Mouse (Mus musculus): ENCODE measurements around the gene S100pbp. TPM values are rescaled to one million over a fixed set of nuclear protein-coding genes. Genes with fewer than 3 reads are reported as not detected.
A peak's percentile ranks its signal among the peaks of the same experiment; 100 is the strongest.

Gene S100pbp
- polyA plus RNA-seq, 1 experiment from 2014 or later, result 24.3 TPM

- Histone ChIP-seq H3K9me3 (replicated peaks) (no peaks in the 10 kb centered on the region), H3K9ac (no peak overlapping the region), H3K4me2 (no peak overlapping the region), H3K27ac (no peak overlapping the region; the same call in 1 of the 2 replicates), H3K36me3 (peaks cover 12% of the 10 kb centered on the region), H3K4me1 (peaks cover 37% of the 10 kb centered on the region), H3K4me3 (replicated peaks) (no peak overlapping the region), H3K27me3 (no peaks in the 10 kb centered on the region)
- ATAC-seq (replicated peaks; ENCODE audit: low FRiP score), result no peak
- WGBS, result 52% methylated on average over 16 of the region's 16 CpGs
Measured at GRCm38 (mm10) chr4:129144401-129145367, 44.8 kb downstream of the S100pbp start.

GRCm38 (mm10) chr4:129143509-129143908 is 46.0 kb downstream of the S100pbp start:
- Histone ChIP-seq H3K27me3 (peaks cover under 1% of the 10 kb centered on the region; the same call in 1 of the 2 replicates), H3K27ac (no peak overlapping the region), H3K9me3 (replicated peaks) (no peaks in the 10 kb centered on the region), H3K9ac (no peak overlapping the region), H3K4me3 (replicated peaks) (no peak overlapping the region), H3K4me1 (peaks cover 38% of the 10 kb centered on the region), H3K36me3 (peaks cover under 1% of the 10 kb centered on the region; the same call in 1 of the 2 replicates), H3K4me2 (no peak overlapping the region)
- WGBS, result 84% methylated on average over 5 of the region's 5 CpGs
- no peak for ATAC-seq (replicated peaks; ENCODE audit: low FRiP score)

GRCm38 (mm10) chr4:129142439-129143045 is 47.0 kb downstream of the S100pbp start:
- Histone ChIP-seq H3K4me1 (peaks cover 35% of the 10 kb centered on the region), H3K27me3 (peaks cover 10% of the 10 kb centered on the region), H3K27ac (no peak overlapping the region), H3K9ac (no peak overlapping the region), H3K4me2 (no peak overlapping the region), H3K4me3 (replicated peaks) (no peak overlapping the region), H3K36me3 (no peaks in the 10 kb centered on the region; the same call in 1 of the 2 replicates), H3K9me3 (replicated peaks) (no peaks in the 10 kb centered on the region)
- no peak for ATAC-seq (replicated peaks; ENCODE audit: low FRiP score)
- 82% methylated on average over 11 of the region's 11 CpGs for WGBS

- Histone ChIP-seq H3K9ac (no peak overlapping the region), H3K27me3 (peaks cover 17% of the 10 kb centered on the region), H3K4me3 (replicated peaks) (no peak overlapping the region), H3K36me3 (no peaks in the 10 kb centered on the region; the same call in 1 of the 2 replicates), H3K4me1 (peaks cover 40% of the 10 kb centered on the region), H3K27ac (no peak overlapping the region), H3K9me3 (replicated peaks) (no peaks in the 10 kb centered on the region), H3K4me2 (no peak overlapping the region)
- ATAC-seq (replicated peaks; ENCODE audit: low FRiP score), result no peak
- 75% methylated on average over 17 of the region's 17 CpGs for WGBS
Measured at GRCm38 (mm10) chr4:129141560-129142438, 47.7 kb downstream of the S100pbp start.

- H3K9me3 ChIP-seq (replicated peaks), result no peaks in the 10 kb centered on the region
- no peak overlapping the region for H3K4me3 ChIP-seq (replicated peaks)
- no peak overlapping the region for H3K9ac ChIP-seq
- H3K27ac ChIP-seq, result no peak overlapping the region
- no peaks in the 10 kb centered on the region; the same call in 1 of the 2 replicates for H3K36me3 ChIP-seq
- WGBS, result 56% methylated on average over 4 of the region's 4 CpGs
- no peak overlapping the region for H3K4me2 ChIP-seq
- H3K4me1 ChIP-seq, result peaks cover 43% of the 10 kb centered on the region
- no peak for ATAC-seq (replicated peaks; ENCODE audit: low FRiP score)
- H3K27me3 ChIP-seq, result peaks cover 24% of the 10 kb centered on the region
Measured at GRCm38 (mm10) chr4:129140808-129141207, 48.7 kb downstream of the S100pbp start.

- Histone ChIP-seq H3K27me3 (peaks cover 31% of the 10 kb centered on the region), H3K4me3 (replicated peaks) (no peak overlapping the region), H3K9ac (no peak overlapping the region), H3K9me3 (replicated peaks) (no peaks in the 10 kb centered on the region), H3K4me2 (no peak overlapping the region), H3K27ac (no peak overlapping the region), H3K4me1 (peaks cover 47% of the 10 kb centered on the region), H3K36me3 (no peaks in the 10 kb centered on the region; the same call in 1 of the 2 replicates)
- 85% methylated on average over 5 of the region's 5 CpGs for WGBS
- no peak for ATAC-seq (replicated peaks; ENCODE audit: low FRiP score)
Measured at GRCm38 (mm10) chr4:129139642-129140041, 49.9 kb downstream of the S100pbp start.

- peak overlapping the region; percentile 61 for H3K9ac ChIP-seq
- peak overlapping the region; percentile 92 for H3K4me2 ChIP-seq
- no peak overlapping the region for H3K27ac ChIP-seq
- peaks cover 43% of the 10 kb centered on the region for H3K4me1 ChIP-seq
- H3K36me3 ChIP-seq, result no peaks in the 10 kb centered on the region
- H3K9me3 ChIP-seq (replicated peaks), result no peaks in the 10 kb centered on the region
- ATAC-seq (replicated peaks; ENCODE audit: low FRiP score), result no peak
- H3K4me3 ChIP-seq (replicated peaks), result peak overlapping the region; percentile 59
- 63% methylated on average over 14 of the region's 14 CpGs for WGBS
- H3K27me3 ChIP-seq, result peaks cover 31% of the 10 kb centered on the region
Measured at GRCm38 (mm10) chr4:129137392-129138321, 51.9 kb downstream of the S100pbp start.

DNA sequence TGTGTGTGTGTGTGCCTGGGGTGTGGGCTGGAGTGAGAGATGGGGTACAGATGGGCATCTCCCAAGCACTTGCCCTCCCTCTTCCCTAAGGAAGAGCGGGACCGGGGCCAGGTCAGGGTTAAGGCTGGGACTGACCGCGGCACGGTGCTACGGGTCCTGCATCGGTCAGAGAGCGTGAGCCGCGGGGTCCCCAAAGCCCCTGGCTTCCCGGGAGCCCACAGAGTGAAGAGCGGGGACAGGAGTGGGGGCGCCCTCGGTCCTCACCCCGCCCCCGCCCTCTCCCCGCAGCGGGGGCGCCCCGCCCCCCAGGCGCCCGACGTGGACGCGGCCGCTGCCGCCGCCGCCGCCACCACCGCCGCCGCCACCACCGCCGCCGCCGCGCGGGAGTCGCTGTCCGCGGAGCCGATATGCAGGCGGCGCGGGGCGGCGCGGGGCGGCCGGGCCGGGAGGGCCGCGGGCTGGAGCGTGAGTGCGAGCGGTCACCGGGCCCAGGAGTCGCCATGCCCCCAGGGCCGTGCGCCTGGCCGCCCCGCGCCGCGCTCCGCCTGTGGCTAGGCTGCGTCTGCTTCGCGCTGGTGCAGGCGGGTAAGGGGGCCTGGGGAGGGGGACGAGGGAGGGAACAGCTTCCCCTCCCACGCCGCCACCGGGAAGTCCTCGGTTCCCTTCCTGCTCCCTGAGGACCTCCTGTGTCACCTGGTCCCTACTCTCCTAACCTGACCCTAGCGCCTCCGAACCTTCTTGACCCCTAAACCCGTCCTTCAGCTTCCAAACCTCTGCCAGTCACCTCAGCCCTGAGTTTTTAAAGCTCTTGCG is 52.7 kb downstream of the S100pbp start, which contains the start of gene Fndc5:
Gene Fndc5, plus strand, starts transcription at position 421 of the 813 bp plus-strand sequence.
- Histone ChIP-seq H3K9me3 (replicated peaks) (no peaks in the 10 kb centered on the region), H3K27ac (no peak within 1 kb of the TSS), H3K4me2 (peak within 1 kb of the TSS; percentile 92), H3K4me3 (replicated peaks) (peak within 1 kb of the TSS; percentile 59), H3K4me1 (peaks cover 40% of the 10 kb centered on the region), H3K27me3 (peaks cover 31% of the 10 kb centered on the region), H3K9ac (peak within 1 kb of the TSS; percentile 61), H3K36me3 (no peaks in the 10 kb centered on the region)
- ATAC-seq (replicated peaks; ENCODE audit: low FRiP score), result peak; percentile 38; the same call in 1 of the 2 replicates
- 1% methylated on average over 47 of the region's 80 CpGs for WGBS

DNA sequence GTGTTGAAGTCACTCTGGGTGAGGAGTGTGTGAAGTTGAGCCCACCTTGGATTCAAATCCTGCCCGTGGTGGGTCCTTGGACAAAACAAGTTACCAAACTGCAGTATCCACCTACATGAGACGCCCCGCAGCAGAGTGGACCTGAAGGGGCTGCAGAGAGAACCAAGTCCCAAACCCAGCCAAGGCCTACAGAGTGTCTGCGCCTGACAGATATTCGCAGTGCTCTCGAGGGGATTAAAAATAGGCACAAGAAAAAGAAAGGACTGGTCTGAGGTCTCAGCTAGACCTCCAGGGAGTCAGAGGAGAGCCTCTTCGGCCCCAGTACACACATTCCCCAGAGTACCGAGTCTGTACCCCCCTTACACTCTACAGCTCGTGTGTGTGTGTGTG is 53.3 kb downstream of the S100pbp start:
- Histone ChIP-seq H3K9ac (peak overlapping the region; percentile 61; the same call in 1 of the 2 replicates), H3K27ac (no peak overlapping the region), H3K27me3 (peaks cover 31% of the 10 kb centered on the region), H3K4me1 (peaks cover 41% of the 10 kb centered on the region), H3K36me3 (no peaks in the 10 kb centered on the region), H3K4me3 (replicated peaks) (peak overlapping the region; percentile 59), H3K4me2 (peak overlapping the region; percentile 92), H3K9me3 (replicated peaks) (no peaks in the 10 kb centered on the region)
- WGBS, result 35% methylated on average over 9 of the region's 9 CpGs
- ATAC-seq (replicated peaks; ENCODE audit: low FRiP score), result 0 out of 2 replicates have a peak, but pooled peaks have one; percentile 3

GRCm38 (mm10) chr4:129135637-129136036 is 53.9 kb downstream of the S100pbp start:
- WGBS, result 57% methylated on average over 2 of the region's 2 CpGs
- peaks cover 31% of the 10 kb centered on the region for H3K27me3 ChIP-seq
- H3K36me3 ChIP-seq, result no peaks in the 10 kb centered on the region
- no peak overlapping the region for H3K4me3 ChIP-seq (replicated peaks)
- H3K4me2 ChIP-seq, result no peak overlapping the region
- H3K4me1 ChIP-seq, result peaks cover 41% of the 10 kb centered on the region
- H3K9ac ChIP-seq, result no peak overlapping the region
- H3K27ac ChIP-seq, result no peak overlapping the region
- no peak for ATAC-seq (replicated peaks; ENCODE audit: low FRiP score)
- no peaks in the 10 kb centered on the region for H3K9me3 ChIP-seq (replicated peaks)

Data from kidney, embryonic 15.5 days (tissue).